Mouse (Mus musculus): ENCODE results near the gene D130043K22Rik.

GRCm38 (mm10) chr13:24826116-24826515 is 18.8 kb upstream of the D130043K22Rik start:
- TF ChIP-seq CTCF (IDR thresholded peaks at IDR 0.05; ENCODE audit: low read depth, low read length) (no peak), TAL1 (conservative IDR thresholded peaks at IDR 0.05; ENCODE audit: low read depth, low read length) (no peak), POLR2AphosphoS5 (IDR thresholded peaks at IDR 0.05; ENCODE audit: insufficient replicate concordance, low read depth, low read length) (no peak)
